Mouse (Mus musculus): ENCODE results near the gene Mat1a. TPM values are rescaled to one million over a fixed set of nuclear protein-coding genes. Genes with fewer than 3 reads are reported as not detected.

Mat1a gene
- 0.69 and 0.73 TPM in 2 replicates for polyA plus RNA-seq (2012; rRNA removed)

DNA sequence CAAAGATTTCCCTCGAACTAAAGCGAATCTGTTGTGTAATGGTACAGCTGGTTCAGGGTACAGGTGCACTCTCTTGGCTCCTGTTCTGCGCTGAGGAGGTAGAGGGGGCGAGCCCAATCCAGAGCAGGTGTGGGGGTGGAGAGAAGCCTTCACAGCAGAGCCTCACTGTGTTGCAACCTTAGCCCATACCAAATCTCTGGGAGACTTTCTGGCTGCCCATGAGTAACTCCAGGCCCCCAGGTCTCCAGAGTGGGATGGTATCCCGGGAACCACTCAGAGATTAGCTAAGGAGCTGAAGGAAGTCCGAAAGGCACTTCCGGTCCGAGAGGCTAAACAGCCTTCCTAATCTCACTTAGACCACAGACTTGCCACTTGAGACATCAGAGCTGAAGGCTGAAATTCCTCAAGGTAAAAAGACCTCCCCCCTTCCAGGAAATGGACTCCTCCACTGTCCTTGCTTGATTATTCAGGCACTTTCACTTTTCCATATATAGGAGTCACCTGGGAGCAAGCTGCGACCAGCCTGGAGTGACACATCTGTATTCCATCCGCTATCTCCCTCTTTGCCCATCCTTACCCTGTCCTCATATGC is at the start of gene Mat1a:
Mat1a (plus strand) TSS at position 183 of the 592 bp plus-strand sequence.
- Histone ChIP-seq H3K4me1 (ENCODE audit: control insufficient read depth, insufficient read depth, insufficient read length) (no peaks in the 10 kb centered on the region), H3K27ac (ENCODE audit: insufficient read depth, low read length) (no peak within 1 kb of the TSS), H3K36me3 (ENCODE audit: control insufficient read depth, insufficient read depth, low read length) (no peaks in the 10 kb centered on the region), H3K27me3 (ENCODE audit: control insufficient read depth, insufficient read depth, low read length) (no peaks in the 10 kb centered on the region), H3K4me3 (ENCODE audit: extremely low read depth, insufficient read depth, insufficient read length) (no peak within 1 kb of the TSS)
- no peak for TF ChIP-seq CTCF (IDR thresholded peaks at IDR 0.05; ENCODE audit: extremely low read depth, insufficient read depth, insufficient read length, insufficient replicate concordance)
- TF ChIP-seq POLR2A (IDR thresholded peaks at IDR 0.05; ENCODE audit: low read depth, low read length) = no peak
- no peak for DNase-seq (ENCODE audit: low read depth in 1 of 2, low spot score in 2 of 2)
- WGBS = 75% methylated on average over 10 of the region's 10 CpGs

DNA sequence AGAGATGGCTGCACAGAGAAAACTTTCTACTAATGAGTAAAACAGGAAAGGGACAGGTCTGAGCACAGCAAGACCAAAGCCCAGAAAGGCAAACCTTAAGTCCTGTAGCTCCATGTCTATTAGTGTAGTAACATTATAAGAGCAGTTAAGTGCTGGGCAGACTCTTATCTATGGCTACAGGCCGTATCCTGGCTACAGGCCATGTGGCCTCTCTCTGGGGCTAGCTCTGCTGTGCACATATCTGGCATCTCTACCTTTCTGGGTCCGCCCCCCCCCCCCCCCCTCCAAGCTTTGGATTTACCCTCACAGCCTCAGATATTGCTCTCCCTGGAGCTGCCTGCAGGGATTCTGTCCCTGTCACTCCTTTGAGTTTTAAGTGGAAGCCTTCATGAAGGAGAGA is 39.7 kb upstream of the Mat1a start:
- no peaks in the 10 kb centered on the region for H3K27me3 ChIP-seq (ENCODE audit: control insufficient read depth, insufficient read depth, low read length)
- TF ChIP-seq CTCF (IDR thresholded peaks at IDR 0.05; ENCODE audit: extremely low read depth, insufficient read depth, insufficient read length, insufficient replicate concordance) (no peak), POLR2A (IDR thresholded peaks at IDR 0.05; ENCODE audit: low read depth, low read length) (no peak)
- no peak for DNase-seq (ENCODE audit: low read depth in 1 of 2, low spot score in 2 of 2)
- no peaks in the 10 kb centered on the region for H3K36me3 ChIP-seq (ENCODE audit: control insufficient read depth, insufficient read depth, low read length)
- no peak overlapping the region for H3K27ac ChIP-seq (ENCODE audit: insufficient read depth, low read length)
- H3K4me3 ChIP-seq (ENCODE audit: extremely low read depth, insufficient read depth, insufficient read length) = no peak overlapping the region
- H3K4me1 ChIP-seq (ENCODE audit: control insufficient read depth, insufficient read depth, insufficient read length) = no peaks in the 10 kb centered on the region
- WGBS = 41% methylated on average over 2 of the region's 2 CpGs

DNA sequence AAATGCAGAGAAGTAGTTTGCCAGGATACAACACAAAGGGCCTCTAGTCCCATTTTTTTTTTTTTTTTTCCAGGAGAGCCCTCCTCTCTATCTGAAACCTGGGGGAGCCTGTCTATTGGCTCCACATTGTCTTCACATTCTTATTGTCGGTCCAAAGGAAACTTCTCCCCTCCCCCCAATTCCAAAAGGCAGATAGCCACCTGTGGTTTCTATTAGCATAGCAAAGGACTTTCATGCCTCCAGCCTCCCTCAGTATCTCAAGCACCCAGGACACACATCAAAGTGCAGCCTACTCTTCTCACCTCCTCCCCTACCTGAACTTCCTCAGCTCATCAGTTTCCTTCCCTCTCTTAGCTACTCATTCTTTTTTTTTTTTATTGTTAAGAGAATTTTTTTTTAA is 38.4 kb upstream of the Mat1a start:
- Histone ChIP-seq H3K4me3 (ENCODE audit: extremely low read depth, insufficient read depth, insufficient read length) (no peak overlapping the region), H3K27ac (ENCODE audit: insufficient read depth, low read length) (no peak overlapping the region), H3K4me1 (ENCODE audit: control insufficient read depth, insufficient read depth, insufficient read length) (no peaks in the 10 kb centered on the region), H3K36me3 (ENCODE audit: control insufficient read depth, insufficient read depth, low read length) (no peaks in the 10 kb centered on the region), H3K27me3 (ENCODE audit: control insufficient read depth, insufficient read depth, low read length) (no peaks in the 10 kb centered on the region)
- 44% methylated on average over 1 of the region's 1 CpGs for WGBS
- DNase-seq (ENCODE audit: low read depth in 1 of 2, low spot score in 2 of 2) = no peak
- no peak for TF ChIP-seq CTCF (IDR thresholded peaks at IDR 0.05; ENCODE audit: extremely low read depth, insufficient read depth, insufficient read length, insufficient replicate concordance)
- TF ChIP-seq POLR2A (IDR thresholded peaks at IDR 0.05; ENCODE audit: low read depth, low read length) = no peak

DNA sequence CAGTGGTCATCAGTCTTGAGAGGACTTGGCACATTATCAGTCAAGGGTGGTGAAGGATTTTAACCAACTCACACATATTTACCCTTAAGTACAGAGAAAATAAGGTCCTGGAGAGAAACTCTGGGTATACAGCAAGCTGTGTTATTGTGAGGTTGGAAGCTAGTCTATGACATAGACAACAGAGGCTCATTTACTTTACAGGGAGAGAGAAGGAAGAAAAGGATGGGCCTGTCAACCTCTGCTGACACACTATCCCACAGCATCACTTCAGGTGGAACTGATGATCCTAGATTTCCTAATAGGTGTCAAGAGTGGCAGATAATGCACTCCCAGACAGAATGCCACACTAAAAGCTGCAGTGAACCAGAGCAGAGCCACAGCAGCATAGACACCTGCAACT is 35.7 kb upstream of the Mat1a start, which contains the start of gene Dydc2:
Dydc2 (minus strand) TSS at position 101 of the 400 bp plus-strand sequence.
- no peak within 1 kb of the TSS for H3K4me3 ChIP-seq (ENCODE audit: extremely low read depth, insufficient read depth, insufficient read length)
- no peaks in the 10 kb centered on the region for H3K36me3 ChIP-seq (ENCODE audit: control insufficient read depth, insufficient read depth, low read length)
- no peaks in the 10 kb centered on the region for H3K27me3 ChIP-seq (ENCODE audit: control insufficient read depth, insufficient read depth, low read length)
- TF ChIP-seq CTCF (IDR thresholded peaks at IDR 0.05; ENCODE audit: extremely low read depth, insufficient read depth, insufficient read length, insufficient replicate concordance) = no peak
- no peak for TF ChIP-seq POLR2A (IDR thresholded peaks at IDR 0.05; ENCODE audit: low read depth, low read length)
- peaks cover 6% of the 10 kb centered on the region; the same call in 1 of the 2 replicates for H3K4me1 ChIP-seq (ENCODE audit: control insufficient read depth, insufficient read depth, insufficient read length)
- H3K27ac ChIP-seq (ENCODE audit: insufficient read depth, low read length) = no peak within 1 kb of the TSS
- DNase-seq (ENCODE audit: low read depth in 1 of 2, low spot score in 2 of 2) = no peak

DNA sequence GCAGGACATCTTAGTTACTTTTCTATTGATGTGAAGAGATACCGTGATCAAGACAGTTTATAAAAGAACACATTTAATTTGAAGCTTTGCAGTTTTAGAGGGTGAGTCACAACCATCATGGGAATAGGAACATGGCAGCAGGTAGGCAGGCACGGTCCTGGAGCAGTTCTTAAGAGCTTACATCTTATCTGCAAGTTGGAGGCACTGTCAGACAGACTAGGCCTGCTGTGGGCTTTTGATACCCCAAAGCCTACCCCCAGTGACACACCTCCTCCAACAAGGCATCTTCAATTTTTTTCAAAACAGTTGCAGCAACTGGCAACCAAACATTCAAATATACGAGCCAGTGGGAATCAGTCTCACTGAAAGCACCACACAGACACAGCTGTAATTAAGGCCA is 34.5 kb upstream of the Mat1a start:
- peaks cover 6% of the 10 kb centered on the region; the same call in 1 of the 2 replicates for H3K4me1 ChIP-seq (ENCODE audit: control insufficient read depth, insufficient read depth, insufficient read length)
- DNase-seq (ENCODE audit: low read depth in 1 of 2, low spot score in 2 of 2) = no peak
- TF ChIP-seq CTCF (IDR thresholded peaks at IDR 0.05; ENCODE audit: extremely low read depth, insufficient read depth, insufficient read length, insufficient replicate concordance) (no peak), POLR2A (IDR thresholded peaks at IDR 0.05; ENCODE audit: low read depth, low read length) (no peak)
- H3K27ac ChIP-seq (ENCODE audit: insufficient read depth, low read length) = no peak overlapping the region
- H3K36me3 ChIP-seq (ENCODE audit: control insufficient read depth, insufficient read depth, low read length) = no peaks in the 10 kb centered on the region
- H3K4me3 ChIP-seq (ENCODE audit: extremely low read depth, insufficient read depth, insufficient read length) = no peak overlapping the region
- 78% methylated on average over 3 of the region's 3 CpGs for WGBS
- no peaks in the 10 kb centered on the region for H3K27me3 ChIP-seq (ENCODE audit: control insufficient read depth, insufficient read depth, low read length)

DNA sequence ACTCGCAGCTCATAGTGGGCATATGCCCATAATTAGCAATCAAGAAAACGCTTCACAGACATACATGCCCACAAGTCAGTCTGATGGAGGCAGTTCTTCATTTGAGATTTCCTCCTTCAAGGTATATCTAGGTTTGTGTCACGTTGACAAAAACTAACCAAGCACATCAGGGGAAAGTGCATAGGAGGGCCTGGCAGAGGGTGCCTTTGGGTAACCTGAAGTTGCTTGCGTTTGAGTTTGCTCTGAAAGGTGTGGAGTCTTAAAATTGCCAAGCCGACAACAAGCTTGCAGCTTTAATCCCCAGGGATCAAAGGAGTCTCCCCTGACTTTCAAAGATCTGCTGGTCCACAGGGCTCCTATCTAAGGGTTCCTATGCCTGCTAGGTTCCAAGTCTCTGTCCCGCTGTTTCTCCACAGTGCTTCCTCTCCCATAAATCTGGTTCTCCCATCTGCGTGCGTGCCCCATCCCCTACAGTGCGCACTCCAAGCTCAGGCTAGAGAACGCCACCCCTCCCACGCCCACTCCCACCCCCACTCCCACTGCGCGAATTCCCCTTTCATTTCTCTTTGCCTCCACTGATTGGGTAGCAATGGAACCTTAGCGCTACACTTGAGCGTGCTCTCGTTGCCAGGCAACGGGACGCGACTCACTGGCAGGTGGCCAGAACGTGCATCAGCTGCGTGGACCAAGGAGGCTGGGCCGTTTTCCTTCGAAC is 32.4 kb upstream of the Mat1a start, which contains the start of gene Dydc1:
Dydc1 (plus strand) TSS at position 683 of the 715 bp plus-strand sequence.
- TF ChIP-seq POLR2A (IDR thresholded peaks at IDR 0.05; ENCODE audit: low read depth, low read length) = no peak
- TF ChIP-seq CTCF (IDR thresholded peaks at IDR 0.05; ENCODE audit: extremely low read depth, insufficient read depth, insufficient read length, insufficient replicate concordance) = no peak
- DNase-seq (ENCODE audit: low read depth in 1 of 2, low spot score in 2 of 2) = peak in 1 of 2 experiments; percentile 12
- Histone ChIP-seq H3K27me3 (ENCODE audit: control insufficient read depth, insufficient read depth, low read length) (no peaks in the 10 kb centered on the region), H3K36me3 (ENCODE audit: control insufficient read depth, insufficient read depth, low read length) (no peaks in the 10 kb centered on the region), H3K4me1 (ENCODE audit: control insufficient read depth, insufficient read depth, insufficient read length) (peaks cover 6% of the 10 kb centered on the region; the same call in 1 of the 2 replicates), H3K27ac (ENCODE audit: insufficient read depth, low read length) (no peak within 1 kb of the TSS), H3K4me3 (ENCODE audit: extremely low read depth, insufficient read depth, insufficient read length) (no peak within 1 kb of the TSS; the same call in 1 of the 2 replicates)
- 13% methylated on average over 23 of the region's 23 CpGs for WGBS

DNA sequence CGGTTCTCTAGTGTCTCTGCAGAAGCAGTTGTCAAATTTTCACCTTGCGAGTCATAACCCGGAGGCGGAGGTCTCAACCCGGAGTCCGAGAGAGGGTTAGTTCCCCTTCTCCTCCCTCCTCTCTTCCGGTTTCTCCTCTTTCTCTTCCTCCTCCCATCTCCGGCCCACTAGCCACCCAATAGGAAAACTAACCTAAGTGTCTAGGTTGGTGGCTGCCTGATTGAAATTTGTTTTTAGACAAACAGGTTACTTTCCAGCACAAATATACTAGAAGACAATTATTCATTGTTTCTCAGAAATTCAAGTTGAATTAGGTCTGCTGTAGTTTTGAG is 31.9 kb upstream of the Mat1a start:
- no peaks in the 10 kb centered on the region for H3K27me3 ChIP-seq (ENCODE audit: control insufficient read depth, insufficient read depth, low read length)
- no peak for TF ChIP-seq POLR2A (IDR thresholded peaks at IDR 0.05; ENCODE audit: low read depth, low read length)
- no peak for TF ChIP-seq CTCF (IDR thresholded peaks at IDR 0.05; ENCODE audit: extremely low read depth, insufficient read depth, insufficient read length, insufficient replicate concordance)

More for the DNA sequence above, 31.9 kb upstream of the Mat1a start:
- no peak overlapping the region; the same call in 1 of the 2 replicates for H3K4me3 ChIP-seq (ENCODE audit: extremely low read depth, insufficient read depth, insufficient read length)
- no peaks in the 10 kb centered on the region for H3K36me3 ChIP-seq (ENCODE audit: control insufficient read depth, insufficient read depth, low read length)
- H3K27ac ChIP-seq (ENCODE audit: insufficient read depth, low read length) = no peak overlapping the region
- DNase-seq (ENCODE audit: low read depth in 1 of 2, low spot score in 2 of 2) = no peak
- peaks cover 6% of the 10 kb centered on the region; the same call in 1 of the 2 replicates for H3K4me1 ChIP-seq (ENCODE audit: control insufficient read depth, insufficient read depth, insufficient read length)
- WGBS = 5% methylated on average over 8 of the region's 8 CpGs

Measured in spleen, adult 2 months (tissue).